Mouse (Mus musculus) spleen, adult 2 months (tissue): ENCODE results near the gene Slc10a4. TPM values are rescaled to one million over a fixed set of nuclear protein-coding genes. Genes with fewer than 3 reads are reported as not detected.
A peak's percentile ranks its signal among the peaks of the same experiment; 100 is the strongest.

Experiments used
- DNase-seq, 2 experiments: peaks; one replicate each; pipeline versions ENCODE4 v3.0.0 to v3.0.0-alpha.2; 2012 to 2021; ENCODE audit warnings: low spot score in 2 of 2, low read depth in 1 of 2
- H3K27ac ChIP-seq: fragments of 200-500 bp; 2 replicates; pipeline ENCODE4 v1.5.1; 2012; ENCODE audit warnings: low read length, inconsistent platforms; ENCODE audit not compliant: insufficient read depth
- H3K27me3 ChIP-seq: fragments of 200-500 bp; 2 replicates; pipeline ENCODE4 v1.6.1; 2012; ENCODE audit warnings: mild to moderate bottlenecking, moderate library complexity, low read length, inconsistent platforms; ENCODE audit not compliant: control insufficient read depth, insufficient read depth
- H3K36me3 ChIP-seq: fragments of 200-500 bp; 2 replicates; pipeline ENCODE4 v1.6.1; 2012; ENCODE audit warnings: mild to moderate bottlenecking, low read length, inconsistent platforms; ENCODE audit not compliant: control insufficient read depth, insufficient read depth
- H3K4me1 ChIP-seq: fragments of 200-500 bp; 2 replicates; pipeline ENCODE4 v1.6.1; 2011; ENCODE audit warnings: inconsistent platforms; ENCODE audit not compliant: control insufficient read depth, insufficient read depth, insufficient read length
- H3K4me3 ChIP-seq: fragments of 200-500 bp; 2 replicates; pipeline ENCODE4 v1.5.1; 2011; ENCODE audit warnings: mild to moderate bottlenecking, inconsistent platforms; ENCODE audit not compliant: insufficient read depth, insufficient read length; ENCODE audit errors: extremely low read depth
- CTCF ChIP-seq: fragments of 200-500 bp; IDR thresholded peaks from 2 replicates; pipeline ENCODE4 v1.5.1; 2011; ENCODE audit warnings: mild to moderate bottlenecking, inconsistent platforms; ENCODE audit not compliant: insufficient read depth, insufficient read length, insufficient replicate concordance; ENCODE audit errors: extremely low read depth
- POLR2A ChIP-seq: fragments of 200-500 bp; IDR thresholded peaks from 2 replicates; pipeline ENCODE4 v1.6.1; 2011; ENCODE audit warnings: low read depth, low read length, inconsistent platforms
- WGBS: fragments of 180-500 bp; shearing (Covaris S2); methylation state at CpG from one replicate; pipeline ENCODE4 v1.1.7; 2018; 5-methylcytosine and 5-hydroxymethylcytosine counted together
- polyA plus RNA-seq: library from polyadenylated mRNA; depleted of rRNA; stranded (reverse); fragments of >200 nt; gene quantifications from 2 replicates; pipeline ENCODE4 v1.2.3, GENCODE M21; 2012

Slc10a4 gene
- polyA plus RNA-seq, 1 experiment = not detected

DNA sequence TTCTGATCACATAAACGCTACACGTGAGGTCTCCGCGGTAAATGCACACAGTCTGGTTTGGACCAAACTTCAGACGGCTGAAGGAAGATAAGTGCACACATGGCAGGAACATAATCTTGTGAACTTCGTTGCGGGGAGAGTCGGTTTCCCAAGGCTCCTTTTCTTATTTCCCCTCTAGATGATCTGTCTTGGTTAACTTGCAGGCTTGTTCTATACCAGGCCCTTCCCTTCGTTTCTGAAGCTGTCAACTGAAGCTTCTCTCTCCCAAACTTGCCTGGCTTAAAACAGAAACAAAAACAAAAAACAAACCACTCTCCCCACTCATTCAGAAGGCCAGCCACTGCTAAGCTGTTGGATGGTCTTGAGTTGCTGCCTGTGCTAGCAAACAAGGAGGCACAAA is 8.1 kb downstream of the Slc10a4 start:
- Histone ChIP-seq H3K27me3 (0 out of 2 replicates have a peak, but pooled peaks cover 1% of the 10 kb centered on the region), H3K4me3 (no peak overlapping the region), H3K36me3 (no peaks in the 10 kb centered on the region), H3K4me1 (no peaks in the 10 kb centered on the region), H3K27ac (no peak overlapping the region)
- 59% methylated on average over 9 of the region's 9 CpGs for WGBS
- TF ChIP-seq CTCF (no peak), POLR2A (no peak)
- no peak for DNase-seq

GRCm38 (mm10) chr5:73023801-73024200 is 17.1 kb downstream of the Slc10a4 start:
- Histone ChIP-seq H3K27ac (no peak overlapping the region), H3K36me3 (peaks cover 34% of the 10 kb centered on the region), H3K4me1 (no peaks in the 10 kb centered on the region), H3K27me3 (no peaks in the 10 kb centered on the region), H3K4me3 (no peak overlapping the region)
- DNase-seq = no peak
- WGBS = 98% methylated on average over 13 of the region's 13 CpGs
- TF ChIP-seq CTCF (no peak), POLR2A (no peak)

GRCm38 (mm10) chr5:73028646-73029045 is 22.0 kb downstream of the Slc10a4 start:
- TF ChIP-seq POLR2A = no peak
- no peak for TF ChIP-seq CTCF

DNA sequence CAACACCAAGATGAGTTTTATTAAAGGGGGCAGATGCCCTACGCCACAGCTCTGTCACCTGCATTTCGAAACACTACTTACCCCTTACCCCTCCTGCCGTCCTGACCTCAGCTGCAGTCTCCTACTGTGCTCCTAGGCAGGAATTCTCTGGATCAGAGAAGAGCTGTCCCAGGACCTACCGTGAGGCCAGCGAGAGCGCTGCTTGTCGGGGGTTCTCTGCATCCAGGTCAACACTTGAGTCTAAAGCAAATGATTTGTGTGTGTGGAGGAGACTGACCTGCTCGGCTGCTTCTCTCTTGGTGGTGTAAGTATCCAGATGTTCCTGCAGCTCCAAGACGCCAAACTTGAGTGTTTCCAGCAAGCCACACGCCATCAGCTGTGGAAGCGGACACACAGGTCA is 25.8 kb downstream of the Slc10a4 start:
- H3K4me1 ChIP-seq = no peaks in the 10 kb centered on the region
- H3K27me3 ChIP-seq = no peaks in the 10 kb centered on the region
- DNase-seq = no peak
- TF ChIP-seq CTCF (no peak), POLR2A (no peak)
- H3K36me3 ChIP-seq = peaks cover 44% of the 10 kb centered on the region
- no peak overlapping the region for H3K27ac ChIP-seq
- 92% methylated on average over 11 of the region's 11 CpGs for WGBS
- no peak overlapping the region for H3K4me3 ChIP-seq

More at GRCm38 (mm10) chr5:73028646-73029045, 22.0 kb downstream of the Slc10a4 start:
- H3K4me3 ChIP-seq = no peak overlapping the region
- no peak overlapping the region for H3K27ac ChIP-seq
- DNase-seq = no peak
- peaks cover 50% of the 10 kb centered on the region for H3K36me3 ChIP-seq
- no peaks in the 10 kb centered on the region for H3K27me3 ChIP-seq
- 94% methylated on average over 13 of the region's 13 CpGs for WGBS
- no peaks in the 10 kb centered on the region for H3K4me1 ChIP-seq

DNA sequence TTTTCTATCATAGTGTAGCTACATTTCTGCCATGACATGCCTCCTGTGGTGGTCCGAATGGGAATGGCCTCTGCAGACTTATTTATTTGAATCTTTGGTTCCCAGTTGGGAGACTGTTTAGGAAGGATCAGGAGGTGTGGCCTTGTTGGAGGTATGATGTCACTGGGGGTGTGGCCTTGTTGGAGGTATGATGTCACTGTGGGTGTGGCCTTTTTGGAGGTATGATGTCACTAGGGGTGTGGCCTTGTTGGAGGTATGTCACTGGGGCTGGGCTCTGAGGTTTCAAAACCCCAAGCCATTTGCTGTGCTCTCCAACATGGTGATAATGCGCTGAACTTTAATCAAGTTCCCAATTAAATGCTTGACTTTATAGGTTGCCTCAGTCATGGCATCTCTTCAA is 37.4 kb downstream of the Slc10a4 start:
- 100% methylated on average over 2 of the region's 2 CpGs for WGBS
- no peak overlapping the region for H3K4me3 ChIP-seq
- H3K36me3 ChIP-seq = peaks cover 40% of the 10 kb centered on the region
- H3K4me1 ChIP-seq = no peaks in the 10 kb centered on the region
- DNase-seq = no peak
- no peak overlapping the region for H3K27ac ChIP-seq
- TF ChIP-seq POLR2A = no peak
- no peak for TF ChIP-seq CTCF
- no peaks in the 10 kb centered on the region for H3K27me3 ChIP-seq

DNA sequence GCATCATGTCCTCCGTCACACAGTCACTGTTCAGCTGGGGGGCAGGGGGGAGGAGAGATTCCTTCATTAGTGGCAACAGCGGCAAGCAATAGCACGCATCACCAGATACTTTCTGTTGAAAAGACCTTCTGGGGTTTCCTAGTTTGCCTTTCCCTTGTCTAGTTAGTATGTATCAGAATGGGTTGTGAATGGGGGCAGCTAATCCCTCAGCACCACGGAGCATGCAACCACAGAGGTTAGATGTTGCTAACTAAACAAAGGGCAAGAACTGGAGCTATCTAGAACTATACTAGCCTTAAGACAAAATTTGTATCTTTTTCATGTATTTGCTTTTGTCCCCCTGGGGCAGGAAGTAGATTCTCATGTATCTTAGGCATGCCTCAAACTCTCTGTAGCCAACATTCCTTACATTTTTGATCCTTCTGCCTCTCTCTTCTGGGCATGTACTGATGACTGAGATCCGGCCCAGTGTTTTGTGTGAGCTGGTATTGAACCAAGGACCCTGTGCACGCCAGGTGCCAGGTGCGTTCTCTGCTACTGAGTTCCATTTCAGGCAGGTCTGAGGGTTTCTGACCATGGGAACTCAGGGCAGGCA is 41.1 kb downstream of the Slc10a4 start:
- H3K36me3 ChIP-seq = peaks cover 66% of the 10 kb centered on the region
- no peak overlapping the region for H3K27ac ChIP-seq
- no peak for DNase-seq
- H3K27me3 ChIP-seq = no peaks in the 10 kb centered on the region
- no peak overlapping the region for H3K4me3 ChIP-seq
- WGBS = 97% methylated on average over 7 of the region's 7 CpGs
- no peaks in the 10 kb centered on the region for H3K4me1 ChIP-seq
- TF ChIP-seq POLR2A (no peak), CTCF (no peak)

DNA sequence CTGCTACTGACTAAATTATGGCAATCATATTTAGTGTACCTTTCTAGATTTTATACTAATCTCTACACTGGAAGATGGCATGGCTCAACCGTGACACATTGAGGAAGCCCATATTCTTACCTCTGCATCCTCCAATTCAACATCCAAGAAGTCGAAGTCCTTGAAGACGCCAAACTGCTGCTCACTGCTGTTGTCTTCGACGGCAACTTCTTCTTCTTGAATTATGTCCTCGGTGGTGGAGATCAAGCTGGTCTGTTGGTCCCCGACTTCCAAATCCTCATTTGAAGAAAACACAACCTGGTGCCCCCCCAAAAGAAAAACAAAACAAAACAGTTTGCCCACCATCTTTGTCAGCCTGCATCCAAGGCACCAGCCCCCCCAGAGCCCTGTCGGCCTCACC is 47.2 kb downstream of the Slc10a4 start:
- Histone ChIP-seq H3K36me3 (peaks cover 66% of the 10 kb centered on the region), H3K4me3 (no peak overlapping the region), H3K27ac (no peak overlapping the region), H3K4me1 (no peaks in the 10 kb centered on the region), H3K27me3 (no peaks in the 10 kb centered on the region)
- 96% methylated on average over 8 of the region's 8 CpGs for WGBS
- no peak for TF ChIP-seq POLR2A
- no peak for DNase-seq

DNA sequence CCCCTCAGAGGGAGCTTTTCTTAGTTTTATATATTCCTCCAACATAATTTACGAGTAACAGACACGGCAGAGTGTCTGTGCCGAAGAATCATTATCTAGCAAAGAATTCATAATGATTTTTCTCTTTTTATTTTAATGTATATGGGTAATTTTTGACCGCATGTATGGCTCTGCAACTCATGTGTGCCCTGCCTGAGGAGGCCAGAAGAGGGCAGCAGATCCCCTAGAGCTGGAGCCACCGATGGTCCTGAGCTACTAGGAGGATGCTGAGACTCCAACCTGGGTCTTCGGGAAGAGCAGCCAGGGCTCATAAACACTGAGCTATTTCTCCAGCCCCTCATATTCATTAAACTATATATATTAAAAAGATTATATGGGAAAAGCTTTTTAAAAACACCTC is 49.8 kb downstream of the Slc10a4 start:
- H3K4me3 ChIP-seq = no peak overlapping the region
- TF ChIP-seq POLR2A = no peak
- peak; percentile 34; the same call in 1 of the 2 replicates for TF ChIP-seq CTCF
- DNase-seq = no peak
- no peaks in the 10 kb centered on the region for H3K4me1 ChIP-seq
- WGBS = 97% methylated on average over 6 of the region's 6 CpGs
- H3K27ac ChIP-seq = no peak overlapping the region
- no peaks in the 10 kb centered on the region for H3K27me3 ChIP-seq
- H3K36me3 ChIP-seq = peaks cover 52% of the 10 kb centered on the region
